In the genomic region with DNA sequence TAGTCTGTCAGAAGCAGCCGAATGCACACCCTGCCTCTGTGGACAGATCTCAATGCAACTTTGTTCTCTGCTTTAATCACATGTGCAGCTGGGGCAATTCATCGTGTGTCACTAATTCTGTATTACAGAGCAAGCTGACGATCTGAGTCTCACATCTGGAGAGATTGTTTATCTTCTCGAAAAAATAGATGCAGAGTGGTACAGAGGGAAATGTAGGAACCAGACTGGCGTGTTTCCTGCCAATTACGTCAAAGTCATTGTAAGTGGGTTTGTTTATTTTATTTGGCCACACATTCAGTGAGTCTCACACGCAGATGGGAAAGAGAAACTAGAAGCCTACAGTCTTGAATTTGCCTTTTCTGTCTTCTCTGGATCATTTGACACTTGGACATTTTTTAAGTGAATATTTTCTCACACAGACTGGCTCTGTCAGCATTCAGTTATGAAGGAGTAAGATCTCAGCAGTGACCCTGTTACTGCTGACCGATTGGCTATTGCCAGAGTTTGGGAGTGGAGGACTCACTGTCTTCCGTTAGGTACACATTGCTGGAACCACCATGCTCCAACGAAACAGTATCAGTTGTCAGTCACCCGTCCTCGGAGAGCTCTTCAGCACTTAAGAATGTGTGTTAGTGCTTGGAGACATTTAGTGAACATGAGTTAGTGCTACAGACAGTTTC, we compare ENCODE assay signal across 9 mouse cellular contexts. TPM values are rescaled to one million over a fixed set of nuclear protein-coding genes. Genes with fewer than 3 reads are reported as not detected.
A peak's percentile ranks its signal among the peaks of the same experiment; 100 is the strongest.
DNase-seq lines count a peak whose midpoint lies in the region; ATAC-seq lines count a peak whose summit lies in the region.
"Had no signal": no experiment of that assay in that cellular context is flagged by ENCODE, and none has a peak within 500 bp of the region (broad histone marks: within the 10 kb centered on the region; RNA-seq: fewer than 3 reads in every experiment).

No protein-coding gene starts in this region.

- no peaks in the 10 kb centered on the region for H3K4me1 ChIP-seq in forebrain, embryonic 11.5 days (replicated peaks; ENCODE audit: control insufficient read depth, insufficient read depth, low read length)
- no peaks in the 10 kb centered on the region for H3K4me1 ChIP-seq in forebrain, embryonic 13.5 days
- peaks cover 5% of the 10 kb centered on the region for H3K4me1 ChIP-seq in limb, embryonic 15.5 days

- no peaks in the 10 kb centered on the region; the same call in 1 of the 2 replicates for H3K9me3 ChIP-seq in forebrain, embryonic 11.5 days (ENCODE audit: control insufficient read depth, low read length)
- no peaks in the 10 kb centered on the region for H3K9me3 ChIP-seq in forebrain, embryonic 13.5 days (replicated peaks)
- no peaks in the 10 kb centered on the region for H3K9me3 ChIP-seq in limb, embryonic 15.5 days

- no peaks in the 10 kb centered on the region for H3K36me3 ChIP-seq in forebrain, embryonic 11.5 days (ENCODE audit: control insufficient read depth, insufficient read depth, low read length)
- peaks cover 7% of the 10 kb centered on the region for H3K36me3 ChIP-seq in forebrain, embryonic 13.5 days (ENCODE audit: poor library complexity, severe bottlenecking)
- peaks cover 17% of the 10 kb centered on the region for H3K36me3 ChIP-seq in limb, embryonic 15.5 days

- peak; percentile 2 for DNase-seq in forebrain, embryonic 11.5 days (ENCODE audit: low spot score)
- peak; percentile 25 for DNase-seq in right cerebral cortex, adult 18-20 months
- no peak for DNase-seq in right cerebral cortex, postnatal 25 days
- no peak for DNase-seq in urinary bladder, postnatal 25 days (ENCODE audit: low spot score)
- DNase-seq in thymus, postnatal 0 days (ENCODE audit: low spot score), result no peak

- H3K4me2 ChIP-seq in forebrain, embryonic 11.5 days (ENCODE audit: low read depth, low read length, severe bottlenecking), result no peak overlapping the region
- H3K4me2 ChIP-seq in forebrain, embryonic 13.5 days, result no peak overlapping the region
- no peak overlapping the region for H3K4me2 ChIP-seq in limb, embryonic 15.5 days

- 82% methylated on average over 12 of the region's 12 CpGs for WGBS in forebrain, embryonic 11.5 days
- WGBS in forebrain, embryonic 13.5 days, result 81% methylated on average over 12 of the region's 12 CpGs
- WGBS in limb, embryonic 15.5 days, result 55% methylated on average over 12 of the region's 12 CpGs

- no peaks in the 10 kb centered on the region for H3K27me3 ChIP-seq in forebrain, embryonic 11.5 days (ENCODE audit: control insufficient read depth, insufficient read depth, low read length)
- no peaks in the 10 kb centered on the region for H3K27me3 ChIP-seq in forebrain, embryonic 13.5 days
- no peaks in the 10 kb centered on the region for H3K27me3 ChIP-seq in limb, embryonic 15.5 days
- H3K27me3 ChIP-seq: megakaryocyte, embryonic 14.5 days had no signal

- H3K9ac ChIP-seq in forebrain, embryonic 11.5 days (ENCODE audit: low read length), result no peak overlapping the region
- H3K9ac ChIP-seq in forebrain, embryonic 13.5 days, result no peak overlapping the region
- no peak overlapping the region for H3K9ac ChIP-seq in limb, embryonic 15.5 days

- no peak overlapping the region for H3K4me3 ChIP-seq in forebrain, embryonic 11.5 days (ENCODE audit: low read depth, low read length)
- H3K4me3 ChIP-seq in forebrain, embryonic 13.5 days, result no peak overlapping the region
- no peak overlapping the region for H3K4me3 ChIP-seq in limb, embryonic 15.5 days
- H3K4me3 ChIP-seq: megakaryocyte, embryonic 14.5 days had no signal

- no peak for ATAC-seq in forebrain, embryonic 11.5 days (replicated peaks; ENCODE audit: low FRiP score)
- no peak for ATAC-seq in forebrain, embryonic 13.5 days
- no peak for ATAC-seq in limb, embryonic 15.5 days (ENCODE audit: insufficient number of reproducible peaks, low FRiP score, low TSS enrichment, low read depth)
- no peak for ATAC-seq in cerebellum, adult (ENCODE audit: insufficient number of reproducible peaks, low FRiP score, low TSS enrichment)

- H3K27ac ChIP-seq in forebrain, embryonic 11.5 days (ENCODE audit: low read depth, low read length), result no peak overlapping the region
- no peak overlapping the region for H3K27ac ChIP-seq in forebrain, embryonic 13.5 days
- H3K27ac ChIP-seq in limb, embryonic 15.5 days, result peak overlapping the region; percentile 54; the same call in 1 of the 2 replicates

RNA-seq across cellular contexts. Expression of a gene that starts 27.7 kb away (rescaled TPM):
- 981 and 1,071 TPM in 2 replicates for polyA plus RNA-seq in forebrain, embryonic 11.5 days (2014; fragmentation: Nextera tagmentation; extraction: Ambion mirVana)
- 840 and 952 TPM in 2 replicates for polyA plus RNA-seq in forebrain, embryonic 13.5 days (2015; fragmentation: Nextera tagmentation; extraction: Ambion mirVana)
- polyA plus RNA-seq in limb, embryonic 15.5 days (2015; fragmentation: Nextera tagmentation; extraction: Ambion mirVana), result 1,155 and 1,318 TPM in 2 replicates
- 2,095 and 2,119 TPM in 2 replicates for polyA plus RNA-seq in thymus, postnatal 0 days (2015; fragmentation: Nextera tagmentation; extraction: Ambion mirVana)

Comparison
In these comparisons a context has a peak if more than half of its experiments do, and no peak if none do; other contexts are left out.
1. DNase-seq: peak in forebrain, embryonic 11.5 days (single experiment) and right cerebral cortex, adult 18-20 months (single experiment); none in right cerebral cortex, postnatal 25 days (single experiment), urinary bladder, postnatal 25 days (single experiment) and thymus, postnatal 0 days (single experiment).